Mouse (Mus musculus): Measurements from ENCODE around the gene Tnfaip8l2. TPM values are rescaled to one million over a fixed set of nuclear protein-coding genes. Genes with fewer than 3 reads are reported as not detected.
A peak's percentile ranks its signal among the peaks of the same experiment; 100 is the strongest.
"Not testable (repeated sequence)": the region's sequence is repeated elsewhere in the genome, so short reads cannot be mapped to it uniquely, and the experiment has no call there.

Gene Tnfaip8l2
- total RNA-seq, 2 experiments from 2014 or later, result 2.6 to 3.2 TPM

DNA sequence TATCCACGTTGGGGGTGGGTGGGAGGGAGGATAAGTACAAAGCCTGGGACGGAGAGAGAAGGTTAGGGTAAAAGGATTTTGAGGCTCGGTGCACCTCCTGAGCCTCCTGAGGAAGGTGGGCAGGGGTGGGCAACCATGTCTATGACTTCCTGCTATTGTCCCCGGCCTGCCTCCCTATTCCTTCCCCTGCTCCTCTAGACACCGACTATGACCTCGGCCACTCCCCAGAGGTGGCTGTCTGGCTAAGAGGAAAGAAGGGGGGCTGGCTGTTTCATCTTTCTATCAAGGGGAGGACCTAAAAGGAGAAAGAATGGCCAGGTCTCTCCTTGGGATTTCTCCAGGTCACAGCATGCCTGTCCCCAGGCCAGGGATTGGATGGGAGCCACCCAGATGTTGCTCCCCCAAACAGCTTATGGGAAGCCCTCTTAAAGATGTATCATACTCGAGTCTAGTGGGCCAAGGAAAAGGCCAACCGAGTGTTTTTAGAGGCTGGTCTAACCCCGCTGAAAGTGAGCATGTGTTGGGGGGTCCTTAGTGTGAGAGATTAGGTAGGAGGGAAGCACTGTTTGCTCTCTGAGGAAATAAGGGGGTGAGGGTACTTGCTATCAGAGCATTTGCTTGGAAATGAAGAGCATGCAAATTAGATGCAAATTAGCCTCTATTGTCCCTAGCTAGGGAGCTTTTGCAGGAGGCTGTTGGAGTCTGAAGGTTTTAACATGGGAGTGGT is 19.6 kb upstream of the Tnfaip8l2 start:
- intact Hi-C loops (cut with DNase I), result no loop called here
- DNase-seq (ENCODE audit: low spot score in 2 of 2), result no peak

DNA sequence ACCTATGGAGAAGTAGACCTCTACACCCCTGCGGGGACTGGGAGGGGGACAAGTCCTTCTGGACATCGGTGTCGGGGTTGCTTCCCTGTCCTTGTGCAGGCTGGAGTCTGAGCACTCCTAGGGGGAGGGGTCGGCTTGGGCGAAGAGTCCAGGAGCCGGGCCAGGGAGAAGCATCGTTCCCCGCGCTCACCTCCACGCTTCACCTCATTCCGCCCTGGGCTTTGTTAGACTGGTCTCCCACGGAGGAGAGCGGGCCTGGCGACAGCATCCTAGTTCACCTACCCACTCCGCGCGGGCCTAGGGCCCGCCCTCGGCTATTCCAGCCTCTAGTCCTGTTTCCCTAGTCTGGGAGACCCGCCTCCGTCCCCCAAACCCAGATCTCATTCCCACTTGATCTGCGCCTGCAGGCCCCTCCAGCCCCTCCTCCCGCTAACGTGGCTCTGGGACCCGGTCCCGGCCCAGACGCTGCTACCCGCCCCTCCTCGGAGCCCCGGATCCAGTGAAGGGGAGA is 18.9 kb upstream of the Tnfaip8l2 start:
- intact Hi-C loops (cut with DNase I), result no loop called here
- DNase-seq (ENCODE audit: low spot score in 2 of 2), result no peak

DNA sequence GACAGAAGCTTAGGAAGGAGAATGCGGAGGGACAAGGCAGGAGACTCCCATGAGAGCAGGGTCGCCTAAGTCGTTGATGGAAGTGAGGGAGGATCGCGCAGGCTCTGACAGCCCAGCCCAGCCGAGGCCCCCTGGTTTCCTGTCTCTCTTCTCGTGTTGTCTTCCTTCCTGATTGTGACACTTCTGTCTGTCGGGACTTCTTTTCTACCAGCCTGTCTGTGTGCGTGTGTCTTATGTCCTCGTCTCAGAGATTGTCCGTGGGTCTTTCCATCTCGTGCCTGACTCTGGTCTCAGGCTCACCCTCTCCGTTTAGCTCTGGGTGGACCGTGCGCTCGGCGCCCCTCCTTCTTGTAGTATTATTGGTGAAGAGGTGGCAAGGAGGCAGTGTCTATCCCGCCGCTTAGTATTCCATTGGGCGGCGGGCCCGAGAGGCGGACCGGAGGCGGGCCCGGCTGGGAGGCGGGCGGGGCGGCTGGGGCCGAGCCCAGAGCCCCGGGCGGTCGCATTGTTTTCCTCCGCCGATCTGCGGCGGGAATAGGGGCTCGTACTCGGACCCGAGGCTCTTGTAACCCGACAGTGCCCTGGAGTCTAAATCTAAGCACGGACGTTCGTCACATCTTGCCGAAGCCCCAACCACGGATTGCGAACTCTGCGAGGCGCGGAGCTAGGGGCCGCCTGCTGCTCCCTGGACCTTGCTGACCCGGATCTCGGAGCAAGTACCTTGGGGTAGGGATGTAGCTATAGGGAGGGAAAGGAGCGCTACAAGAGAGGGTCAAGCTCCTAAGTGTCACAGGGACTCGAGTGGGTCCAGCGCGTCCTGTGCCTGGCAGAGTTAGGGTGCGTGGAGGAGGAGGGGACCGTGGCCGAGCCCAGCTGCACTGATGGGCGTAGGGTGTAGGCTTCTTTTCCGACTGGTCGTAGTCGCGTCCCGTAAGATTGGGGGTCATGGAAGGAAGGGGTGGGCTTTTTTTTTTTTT is 18.1 kb upstream of the Tnfaip8l2 start, which contains the start of gene Sema6c:
Sema6c (plus strand) TSS at position 471 of the 977 bp plus-strand sequence.
- peak; percentile 87 to 94 for DNase-seq (ENCODE audit: low spot score in 2 of 2)
- intact Hi-C loops (cut with DNase I), result no loop called here

DNA sequence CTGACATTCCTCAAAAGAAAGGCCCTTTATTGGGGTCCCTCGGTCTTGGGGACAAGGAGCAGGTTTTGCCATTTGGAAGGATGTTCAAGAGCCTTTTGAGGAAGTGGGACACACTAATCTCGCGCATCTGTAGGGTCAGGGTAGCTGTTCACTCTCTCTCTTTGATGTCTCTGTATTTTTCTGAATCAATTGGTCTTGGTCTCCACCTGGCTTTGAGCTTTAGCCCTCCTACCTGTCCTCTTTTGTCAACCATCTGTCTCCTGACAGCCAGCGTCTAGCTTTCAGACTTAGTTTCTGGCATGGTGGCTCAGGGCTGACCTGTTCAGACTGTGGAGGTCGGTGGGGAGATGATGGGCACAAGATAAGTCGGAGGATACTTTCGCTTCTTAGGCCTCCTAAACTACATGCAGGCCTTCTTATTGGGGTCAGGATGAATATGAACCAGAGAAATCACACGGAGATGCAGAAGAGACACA is 17.4 kb upstream of the Tnfaip8l2 start:
- intact Hi-C loops (cut with DNase I), result no loop called here
- DNase-seq (ENCODE audit: low spot score in 2 of 2), result no peak

DNA sequence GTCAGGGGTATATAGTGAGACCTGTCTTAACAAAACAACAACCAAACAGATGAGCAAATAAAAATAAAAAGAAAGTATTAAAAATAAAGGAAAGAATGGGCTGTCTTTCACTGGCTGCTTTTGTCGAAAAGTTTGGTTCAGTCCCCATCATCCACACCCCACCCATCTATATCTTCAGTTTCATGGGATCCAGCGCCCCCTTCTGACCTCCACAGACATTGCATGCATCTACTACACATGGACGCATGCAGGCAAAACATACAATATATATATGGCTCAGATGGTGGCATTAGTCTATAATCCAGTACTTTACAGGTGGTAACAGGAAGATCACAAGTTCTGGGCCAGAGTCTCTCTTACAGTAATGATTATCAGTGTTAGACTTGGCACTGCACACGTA is 11.7 kb upstream of the Tnfaip8l2 start:
- intact Hi-C loops (cut with DNase I), result no loop called here
- no peak for DNase-seq (ENCODE audit: low spot score in 2 of 2)

DNA sequence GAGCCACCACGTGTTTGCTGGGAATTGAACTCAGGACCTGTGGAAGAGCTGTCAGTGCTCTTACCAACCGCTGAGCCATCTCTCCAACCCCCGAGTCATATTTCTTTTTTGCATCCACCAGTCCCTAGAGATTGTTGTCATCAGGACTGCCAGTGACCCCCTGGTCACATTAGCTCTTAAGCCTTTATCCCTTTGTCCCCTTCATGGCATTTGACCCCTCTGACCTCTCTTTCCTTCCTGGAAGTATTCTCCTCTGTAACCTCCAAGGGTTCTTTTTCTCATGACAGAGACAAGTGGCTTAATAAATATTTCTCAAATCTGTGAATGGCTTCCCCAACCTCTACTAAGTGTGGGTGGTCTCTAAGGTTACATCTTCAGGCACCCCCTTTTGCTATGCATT is 5.8 kb upstream of the Tnfaip8l2 start:
- intact Hi-C loops (cut with DNase I), result no loop called here
- no peak for DNase-seq (ENCODE audit: low spot score in 2 of 2)

DNA sequence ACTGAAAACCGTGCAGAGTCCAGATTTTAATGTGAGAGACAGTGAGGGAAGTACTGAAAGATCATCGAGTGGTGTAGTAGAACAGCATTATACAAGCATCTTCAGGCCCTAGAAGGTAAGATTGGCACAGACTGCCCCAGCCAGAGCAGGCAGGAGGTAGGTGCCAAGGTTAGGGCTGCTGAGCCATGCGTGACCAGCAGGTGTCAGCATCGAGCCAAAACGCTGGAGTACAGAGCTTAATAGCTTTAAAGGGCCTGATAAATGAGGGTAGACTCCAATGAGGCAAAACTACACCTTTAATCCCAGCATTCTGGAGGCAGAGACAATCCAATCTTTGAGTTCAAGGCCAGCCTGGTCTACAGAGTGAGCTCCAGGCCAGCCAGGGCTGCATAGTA is 454 bp upstream of the Tnfaip8l2 start:
- peak; percentile 81 to 85 for DNase-seq (ENCODE audit: low spot score in 2 of 2)
- intact Hi-C loops (cut with DNase I), result loop anchor here (5.0 kb wide), 2 partner anchors 75 to 120 kb away; partner anchors contain the start of gene Gabpb2

DNA sequence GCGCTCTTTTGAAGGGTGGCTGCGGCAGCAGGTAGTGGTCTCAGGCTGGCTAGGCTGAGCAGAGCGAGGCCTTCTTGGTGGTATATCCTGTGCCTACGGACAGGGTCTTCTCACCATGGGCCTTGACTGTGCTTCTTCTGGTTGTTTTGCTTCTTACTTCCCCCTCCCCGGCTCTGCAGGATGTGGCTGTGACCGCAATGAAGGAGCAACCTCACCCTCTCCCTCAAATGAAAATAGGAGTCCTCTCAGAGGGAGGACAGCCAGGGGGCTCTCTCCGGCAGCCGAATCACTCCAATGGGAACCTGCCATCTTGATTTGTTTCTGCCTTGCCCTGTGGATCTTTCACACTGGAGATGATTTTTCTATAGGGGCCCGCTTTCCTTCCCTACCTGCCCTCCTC is 686 bp downstream of the Tnfaip8l2 start:
- intact Hi-C loops (cut with DNase I), result loop anchor here (5.0 kb wide), 2 partner anchors 76 to 121 kb away; partner anchors contain the start of gene Gabpb2
- DNase-seq (ENCODE audit: low spot score in 2 of 2), result no peak

DNA sequence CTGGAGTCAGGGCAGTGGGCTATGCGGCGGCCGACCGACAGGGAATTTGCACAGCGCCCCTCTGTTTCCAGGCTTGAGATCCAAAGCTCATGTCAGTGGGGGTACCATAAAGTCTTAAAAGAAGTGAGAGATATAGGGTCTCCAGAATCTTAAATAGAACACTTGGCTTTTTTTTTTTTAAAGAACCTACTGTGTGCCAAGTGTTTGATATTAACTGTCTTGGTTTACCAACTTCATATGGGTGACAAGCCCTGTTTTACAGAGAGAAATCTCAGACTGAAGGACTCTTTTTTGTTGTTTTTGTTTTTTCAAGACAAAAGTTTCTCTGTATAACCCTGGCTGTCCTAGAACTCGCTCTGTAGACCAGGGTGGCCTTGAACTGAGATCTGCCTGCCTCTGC is 1.4 kb downstream of the Tnfaip8l2 start:
- intact Hi-C loops (cut with DNase I), result loop anchor here (5.0 kb wide), 2 partner anchors 77 to 122 kb away; partner anchors contain the start of gene Gabpb2
- DNase-seq (ENCODE audit: low spot score in 2 of 2), result no peak

DNA sequence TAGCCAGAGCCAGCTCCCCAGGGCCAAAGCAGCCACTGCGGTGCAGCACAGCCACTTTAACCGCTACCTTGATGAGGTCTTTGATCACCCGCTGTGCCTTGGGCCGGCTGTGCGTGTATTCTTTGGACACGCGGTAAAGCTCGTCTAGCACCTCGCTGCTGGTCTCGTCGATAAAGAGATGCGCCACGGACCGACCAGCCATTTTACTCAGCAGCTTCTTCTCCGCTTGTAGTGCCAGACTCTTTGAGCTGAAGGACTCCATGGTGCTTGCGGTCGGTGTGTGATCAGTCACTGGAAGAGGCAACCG is 1.9 kb downstream of the Tnfaip8l2 start:
- intact Hi-C loops (cut with DNase I), result loop anchor here (5.0 kb wide), 2 partner anchors 77 to 122 kb away; partner anchors contain the start of gene Gabpb2
- DNase-seq (ENCODE audit: low spot score in 2 of 2), result no peak

DNA sequence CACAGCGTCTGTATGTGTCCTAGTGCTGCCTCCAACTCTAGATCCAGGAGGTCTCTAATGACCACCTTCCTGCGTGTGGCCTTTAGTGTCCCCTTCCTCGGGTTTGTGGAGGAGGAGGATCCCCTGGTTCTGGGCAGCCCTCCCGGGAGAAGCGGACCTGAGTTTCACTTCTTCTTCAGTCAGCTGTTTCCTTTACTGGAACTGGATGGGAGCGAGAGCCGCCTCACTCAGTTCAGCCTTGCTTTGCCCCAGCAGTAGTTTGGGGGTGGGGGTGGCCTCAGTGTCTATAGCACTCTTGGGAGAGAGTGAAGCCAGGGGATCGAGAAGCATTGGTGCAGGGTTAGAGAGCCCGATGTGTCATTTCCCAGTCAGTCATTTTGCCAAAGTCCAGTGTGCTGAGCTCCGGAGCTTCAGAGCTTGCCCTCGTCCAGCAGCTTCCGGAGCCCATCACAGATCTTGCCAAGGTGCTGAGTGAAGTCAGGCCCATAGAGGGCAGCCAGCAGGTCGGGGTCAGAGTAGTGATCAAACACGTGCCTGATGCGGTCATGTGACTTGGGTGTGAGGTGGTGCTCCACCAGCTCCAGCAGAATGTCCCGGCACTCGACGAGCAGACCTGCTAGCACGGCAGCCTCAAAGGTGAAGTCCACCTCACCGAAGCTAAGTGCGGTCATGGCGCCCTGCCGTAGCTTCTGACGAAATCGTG is 2.4 kb downstream of the Tnfaip8l2 start:
- intact Hi-C loops (cut with DNase I), result loop anchor here (5.0 kb wide), 2 partner anchors 78 to 123 kb away; partner anchors contain the start of gene Gabpb2
- no peak for DNase-seq (ENCODE audit: low spot score in 2 of 2)

DNA sequence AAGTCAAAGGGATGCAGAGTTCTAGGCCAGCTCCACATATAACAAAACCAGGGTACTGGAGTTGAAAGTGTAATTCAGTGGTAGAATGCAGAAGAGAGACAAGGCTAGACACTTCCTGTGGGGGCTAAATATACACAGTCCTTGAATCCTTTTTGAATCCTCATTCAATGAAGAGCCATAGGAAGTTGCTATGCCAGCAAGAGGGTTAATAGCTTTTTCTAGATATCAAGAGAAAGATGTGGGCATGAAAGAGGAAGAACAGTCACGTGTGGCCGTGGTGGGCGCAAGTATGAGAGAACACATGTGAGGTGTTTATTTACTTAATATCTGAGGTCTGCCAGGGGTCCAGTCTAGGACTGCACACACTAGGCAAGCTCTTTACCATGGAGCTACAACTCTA is 5.8 kb downstream of the Tnfaip8l2 start:
- intact Hi-C loops (cut with DNase I), result no loop called here

DNA sequence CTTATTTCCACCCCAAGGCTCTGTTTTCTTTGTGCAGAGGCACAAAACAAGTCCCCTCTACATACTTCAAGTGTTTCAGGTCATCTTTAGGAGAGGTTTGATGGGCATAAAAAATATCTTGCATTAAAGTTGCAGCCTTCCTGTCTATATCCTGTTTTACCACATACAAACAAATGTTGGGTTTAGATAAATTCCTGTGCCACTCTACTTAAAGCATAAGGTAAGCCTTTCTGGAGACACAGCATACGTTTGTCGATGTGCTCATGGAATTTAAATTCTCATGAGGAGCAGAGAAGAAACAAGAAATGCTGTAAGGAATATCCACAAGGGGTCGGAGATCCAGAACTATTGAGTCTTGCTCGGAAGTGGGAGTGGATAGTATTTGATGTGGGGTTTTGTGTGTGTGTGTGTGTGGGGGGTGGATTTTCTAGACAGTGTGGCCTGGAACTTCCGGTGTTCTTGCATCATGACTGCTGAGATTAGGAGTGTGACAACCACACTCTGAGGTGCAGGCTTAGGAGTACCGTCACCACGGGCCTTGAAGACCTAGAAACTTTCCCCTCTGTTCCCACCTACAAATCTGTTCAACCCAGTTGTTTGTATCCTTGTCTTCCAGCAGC is 6.6 kb downstream of the Tnfaip8l2 start:
- no peak for DNase-seq (ENCODE audit: low spot score in 2 of 2)
- intact Hi-C loops (cut with DNase I), result no loop called here

More for the DNA sequence above, 5.8 kb downstream of the Tnfaip8l2 start:
- no peak for DNase-seq (ENCODE audit: low spot score in 2 of 2)

DNA sequence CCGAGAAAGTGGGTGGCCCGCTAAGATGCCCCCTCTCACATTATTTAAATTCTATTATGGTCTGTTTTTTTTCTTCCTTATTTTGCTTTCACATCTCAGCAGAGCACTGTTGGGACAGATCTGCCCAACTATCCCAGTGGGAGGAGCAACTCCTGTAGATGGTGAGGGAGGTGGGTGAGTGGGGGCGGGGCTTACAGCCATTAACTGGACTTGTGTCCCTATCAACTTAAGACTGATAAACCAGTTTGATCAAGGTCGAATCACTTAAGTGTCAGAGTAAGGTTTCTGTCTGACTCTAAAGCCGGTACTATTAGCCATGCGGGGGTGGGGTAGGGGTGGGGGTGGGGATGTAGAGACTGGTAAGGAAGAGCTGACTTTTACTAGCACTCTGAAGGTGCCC is 7.1 kb downstream of the Tnfaip8l2 start:
- DNase-seq (ENCODE audit: low spot score in 2 of 2), result peak in 1 of 2 experiments; percentile 56
- intact Hi-C loops (cut with DNase I), result no loop called here

DNA sequence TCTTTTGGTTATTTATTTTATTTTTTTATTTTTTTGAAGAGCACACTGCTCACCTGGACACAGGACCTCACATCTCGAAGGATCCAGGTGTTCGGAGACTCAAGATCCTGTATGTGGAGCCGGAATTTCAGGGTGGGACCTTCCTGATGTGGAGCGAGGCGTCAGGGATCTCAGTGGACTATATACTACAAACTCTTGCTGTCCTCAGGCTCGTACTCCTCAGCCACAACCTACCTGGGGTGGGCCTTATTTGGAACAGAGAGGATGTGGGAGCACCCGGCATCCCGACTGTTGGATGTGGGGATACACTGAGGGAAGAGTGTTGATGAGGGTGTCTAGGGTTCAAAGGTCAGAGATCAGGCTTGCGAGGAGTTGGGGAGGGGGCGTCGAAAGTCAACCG is 8.0 kb downstream of the Tnfaip8l2 start:
- intact Hi-C loops (cut with DNase I); DNase-seq (ENCODE audit: low spot score in 2 of 2): not testable (repeated sequence)

DNA sequence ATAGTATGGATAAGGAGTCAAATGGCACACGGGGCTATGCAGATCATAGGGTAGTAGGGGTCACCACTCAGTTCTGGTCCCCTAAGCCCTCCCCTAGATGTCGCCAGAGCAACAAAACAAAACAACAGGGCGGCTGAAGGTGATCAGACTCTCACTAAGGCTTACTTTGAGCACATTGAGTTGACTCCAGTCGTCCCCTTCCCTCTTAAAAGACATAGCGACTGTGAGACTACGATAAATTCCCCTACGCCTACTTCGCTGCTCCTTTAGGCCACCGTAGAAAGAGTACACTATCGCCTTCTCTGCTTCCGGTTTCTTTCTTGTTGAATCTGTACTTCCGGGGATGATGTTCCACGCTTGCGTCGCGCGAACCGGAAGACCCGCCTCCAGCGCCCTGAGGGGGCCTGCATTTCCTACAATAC is 8.5 kb downstream of the Tnfaip8l2 start, which contains the start of the genes Scnm1 and Lysmd1:
Scnm1 (minus strand) TSS at position 332 of the 422 bp plus-strand sequence.
Lysmd1 (plus strand) TSS at position 409 of the 422 bp plus-strand sequence.
- DNase-seq (ENCODE audit: low spot score in 2 of 2), result peak; percentile 88 to 98
- intact Hi-C loops (cut with DNase I), result loop anchor here (2.0 kb wide), 1 partner anchor 23 kb away; the partner anchor contains the start of gene Vps72

DNA sequence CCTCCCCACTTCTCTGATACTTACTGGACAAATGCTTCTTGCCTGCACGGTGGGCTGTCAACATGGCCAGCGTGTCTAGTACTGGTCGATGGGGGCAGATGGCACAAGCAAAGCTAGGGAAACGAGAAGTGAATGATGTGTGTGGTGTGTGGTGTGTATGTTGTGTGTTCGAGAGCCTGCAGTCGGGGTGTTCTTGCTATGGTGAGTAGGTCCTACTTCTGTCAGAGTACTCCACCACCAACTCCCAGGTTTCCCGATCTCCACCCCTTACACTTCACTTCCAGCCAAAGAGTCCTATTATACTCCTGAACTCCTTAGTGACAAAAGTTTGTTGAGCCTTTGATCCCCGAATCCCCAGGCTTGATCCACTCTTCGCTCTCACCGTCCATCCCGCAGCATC is 9.0 kb downstream of the Tnfaip8l2 start:
- intact Hi-C loops (cut with DNase I), result loop anchor here (2.0 kb wide), 1 partner anchor 22 kb away; the partner anchor contains the start of gene Vps72

DNA sequence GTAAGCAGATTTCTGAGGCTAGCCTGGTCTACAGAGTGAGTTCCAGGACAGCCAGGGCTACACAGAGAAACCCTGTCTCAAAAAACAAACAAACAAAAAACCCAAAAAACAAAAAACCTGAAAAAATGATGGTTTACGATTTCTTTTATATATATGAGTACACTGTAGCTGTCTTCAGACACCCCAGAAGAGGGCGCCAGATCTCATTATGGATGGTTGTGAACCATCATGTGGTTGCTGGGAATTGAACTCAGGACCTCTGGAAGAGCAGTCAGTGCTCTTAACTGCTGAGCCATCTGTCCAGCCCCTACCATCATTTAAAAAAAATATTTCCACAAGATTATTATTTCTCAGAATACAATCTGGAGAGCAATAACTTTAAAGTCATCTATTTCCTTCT is 9.8 kb downstream of the Tnfaip8l2 start:
- intact Hi-C loops (cut with DNase I), result loop anchor here (2.0 kb wide), 1 partner anchor 22 kb away; the partner anchor contains the start of gene Vps72
- not testable (repeated sequence) for DNase-seq (ENCODE audit: low spot score in 2 of 2)

More for the DNA sequence above, 9.0 kb downstream of the Tnfaip8l2 start:
- DNase-seq (ENCODE audit: low spot score in 2 of 2), result no peak

Measured in left cerebral cortex, postnatal 25 days (tissue).